In genomic region chr8:105157555-105157954, GRCm38 (mm10) we compare ENCODE assay signal across 10 mouse cellular contexts. TPM values are rescaled to one million over a fixed set of nuclear protein-coding genes. Genes with fewer than 3 reads are reported as not detected.
DNase-seq lines count a peak whose midpoint lies in the region; ATAC-seq and TF ChIP-seq lines count a peak whose summit lies in the region.
"Had no signal": no experiment of that assay in that cellular context is flagged by ENCODE, and none has a peak within 500 bp of the region (broad histone marks: within the 10 kb centered on the region; RNA-seq: fewer than 3 reads in every experiment).

No protein-coding gene starts in this region.

- CTCF ChIA-PET in Patski (lab: Charles Lee): no interaction called here

- peak; percentile 9 for DNase-seq in layer of hippocampus, adult 9-11 months
- DNase-seq in layer of hippocampus, postnatal 36 days: no peak
- no peak for DNase-seq in Patski (ENCODE audit: low read depth, low spot score)
- peak; percentile 56 for DNase-seq in embryonic facial prominence, embryonic 10.5 days (ENCODE audit: low spot score)
- DNase-seq in liver, postnatal 0 days: peak; percentile 59
- peak; percentile 29 to 41 for DNase-seq in spleen, postnatal 14 days (ENCODE audit: low spot score in 2 of 2)
- no peak for DNase-seq in right cerebral cortex, postnatal 14 days

- no peak overlapping the region for H3K9ac ChIP-seq in liver, postnatal 0 days (replicated peaks)

- no peak overlapping the region for H3K4me3 ChIP-seq in embryonic facial prominence, embryonic 10.5 days
- no peak overlapping the region for H3K4me3 ChIP-seq in liver, postnatal 0 days (ENCODE audit: low read depth, low read length)

- 58% methylated on average over 10 of the region's 10 CpGs for WGBS in embryonic facial prominence, embryonic 10.5 days
- WGBS in liver, postnatal 0 days (ENCODE audit: insufficient replicate concordance): 41% methylated on average over 10 of the region's 10 CpGs

- ATAC-seq in Patski: no peak
- no peak for ATAC-seq in liver, postnatal 0 days
- no peak for ATAC-seq in frontal cortex, adult (ENCODE audit: low TSS enrichment)

- no peak overlapping the region for H3K4me2 ChIP-seq in liver, postnatal 0 days (ENCODE audit: low read depth, low read length)

- H3K36me3 ChIP-seq in embryonic facial prominence, embryonic 10.5 days (replicated peaks): no peaks in the 10 kb centered on the region
- no peaks in the 10 kb centered on the region for H3K36me3 ChIP-seq in liver, postnatal 0 days (replicated peaks; ENCODE audit: insufficient read depth, low read length)

- H3K27ac ChIP-seq in embryonic facial prominence, embryonic 10.5 days (replicated peaks): no peak overlapping the region
- no peak overlapping the region for H3K27ac ChIP-seq in liver, postnatal 0 days (ENCODE audit: low read depth)
- H3K27ac ChIP-seq: macrophage had no signal

- H3K27me3 ChIP-seq in Patski: peaks cover 5% of the 10 kb centered on the region
- H3K27me3 ChIP-seq in embryonic facial prominence, embryonic 10.5 days (replicated peaks; ENCODE audit: low read depth, poor library complexity, severe bottlenecking): peaks cover 30% of the 10 kb centered on the region
- no peaks in the 10 kb centered on the region for H3K27me3 ChIP-seq in liver, postnatal 0 days (ENCODE audit: insufficient read depth, low read length)

- in situ Hi-C loops in Patski (cut with MboI; ENCODE audit: low pct_unique_long_range_greater_than_20kb): no loop called here

- H3K4me1 ChIP-seq in embryonic facial prominence, embryonic 10.5 days: peaks cover 11% of the 10 kb centered on the region
- no peaks in the 10 kb centered on the region; the same call in 1 of the 2 replicates for H3K4me1 ChIP-seq in liver, postnatal 0 days (ENCODE audit: insufficient read depth)

- POLR2A ChIA-PET in Patski (lab: Charles Lee): interaction anchor here (0.6 kb wide), 2 partner anchors 66 to 193 kb away, joined by 3 read pairs; no protein-coding TSS in a partner anchor

- H3K9me3 ChIP-seq in embryonic facial prominence, embryonic 10.5 days: no peaks in the 10 kb centered on the region
- no peaks in the 10 kb centered on the region for H3K9me3 ChIP-seq in liver, postnatal 0 days (ENCODE audit: low read length)

- no peak for TF ChIP-seq EP300 in liver, postnatal 0 days (IDR thresholded peaks at IDR 0.05; ENCODE audit: low read depth)

- peak; percentile 61 for TF ChIP-seq CTCF in Patski (IDR thresholded peaks at IDR 0.05)
- TF ChIP-seq CTCF in liver, postnatal 0 days (IDR thresholded peaks at IDR 0.05; ENCODE audit: low read depth): peak; percentile 73

RNA-seq across cellular contexts. Expression of gene Cbfb, which starts 12.9 kb away (rescaled TPM):
- total RNA-seq in layer of hippocampus, postnatal 36 days (2021): 10 to 100 TPM; 20.1 to 24.7 TPM
- 64.4 TPM for polyA plus RNA-seq in Patski (2021)
- polyA plus RNA-seq in embryonic facial prominence, embryonic 10.5 days (2016; fragmentation: Nextera tagmentation; extraction: Ambion mirVana): 67.5 and 73.2 TPM in 2 replicates
- polyA plus RNA-seq in liver, postnatal 0 days (2015; fragmentation: Nextera tagmentation; extraction: Ambion mirVana): 10.6 and 10.7 TPM in 2 replicates

RNA-seq across cellular contexts. Expression of gene Ces4a, which starts 26.0 kb away (rescaled TPM):
- total RNA-seq in layer of hippocampus, postnatal 36 days (2021): not detected
- not detected for polyA plus RNA-seq in Patski (2021)
- not detected in 2 replicates for polyA plus RNA-seq in embryonic facial prominence, embryonic 10.5 days (2016; fragmentation: Nextera tagmentation; extraction: Ambion mirVana)
- 0.07 TPM in 1 of 2 replicates, not detected in the other for polyA plus RNA-seq in liver, postnatal 0 days (2015; fragmentation: Nextera tagmentation; extraction: Ambion mirVana)
- total RNA-seq: gastrocnemius, adult 8-10 months had no signal
- polyA plus RNA-seq: macrophage had no signal

Comparison
In these comparisons a context has a peak if more than half of its experiments do, and no peak if none do; other contexts are left out.
1. DNase-seq: peak in layer of hippocampus, adult 9-11 months (single experiment), embryonic facial prominence, embryonic 10.5 days (single experiment), liver, postnatal 0 days (single experiment) and spleen, postnatal 14 days (2 of 2); none in layer of hippocampus, postnatal 36 days (0 of 2), Patski (single experiment) and right cerebral cortex, postnatal 14 days (single experiment).